Mouse (Mus musculus) adrenal gland, postnatal 36 days (tissue): ENCODE results near the gene Rps10. TPM values are rescaled to one million over a fixed set of nuclear protein-coding genes. Genes with fewer than 3 reads are reported as not detected.
A peak's percentile ranks its signal among the peaks of the same experiment; 100 is the strongest.
"Not testable (repeated sequence)": the region's sequence is repeated elsewhere in the genome, so short reads cannot be mapped to it uniquely, and the experiment has no call there.

Source experiments
- DNase-seq, 2 experiments: peaks; one replicate each; pipeline ENCODE4 v3.0.0; 2021; ENCODE audit warnings: mixed read lengths in 1 of 2
- total RNA-seq, 2 experiments: library from RNA; stranded (reverse); gene quantifications; 2 replicates each; pipeline ENCODE4 v1.2.3; 2021

The Rps10 gene
- total RNA-seq, 2 experiments from 2014 or later, result 945 to 1,005 TPM

- no peak for DNase-seq
These were observed 8.1 kb upstream of the Rps10 start for GRCm38 (mm10) chr17:27644572-27644971.

- DNase-seq, result no peak
These were observed 7.3 kb upstream of the Rps10 start for GRCm38 (mm10) chr17:27643756-27644155.

GRCm38 (mm10) chr17:27643101-27643500 is 6.6 kb upstream of the Rps10 start:
- no peak for DNase-seq

GRCm38 (mm10) chr17:27642491-27643062 is 6.1 kb upstream of the Rps10 start:
- peak; percentile 67 to 77 for DNase-seq

GRCm38 (mm10) chr17:27639851-27640250 is 3.4 kb upstream of the Rps10 start:
- not testable (repeated sequence) for DNase-seq

- no peak for DNase-seq
These were observed 2.5 kb upstream of the Rps10 start for GRCm38 (mm10) chr17:27638921-27639332.

GRCm38 (mm10) chr17:27637333-27637732 is 864 bp upstream of the Rps10 start:
- peak; percentile 47 for DNase-seq

- DNase-seq, result not testable (repeated sequence)
These were observed 930 bp downstream of the Rps10 start for GRCm38 (mm10) chr17:27635575-27635903.

GRCm38 (mm10) chr17:27634871-27635574 is 1.4 kb downstream of the Rps10 start, which contains the start of gene RPS10-NUDT3:
Gene RPS10-NUDT3 (minus strand): TSS chr17:27635222.
- peak; percentile 91 to 94 for DNase-seq

- peak; percentile 86 to 92 for DNase-seq
These were observed 7.0 kb downstream of the Rps10 start for GRCm38 (mm10) chr17:27629249-27630020.

- no peak for DNase-seq
These were observed 8.1 kb downstream of the Rps10 start for GRCm38 (mm10) chr17:27628376-27628775.

- DNase-seq, result no peak
These were observed 9.0 kb downstream of the Rps10 start for GRCm38 (mm10) chr17:27627451-27627850.

GRCm38 (mm10) chr17:27626681-27627080 is 9.8 kb downstream of the Rps10 start:
- no peak for DNase-seq

- no peak for DNase-seq
These were observed 10.8 kb downstream of the Rps10 start for GRCm38 (mm10) chr17:27625455-27626251.

- DNase-seq, result peak; percentile 91 to 93
These were observed 12.8 kb downstream of the Rps10 start, which contains the start of gene Nudt3 for GRCm38 (mm10) chr17:27623360-27624326. Gene Nudt3 (minus strand): TSS chr17:27623495.

- peak; percentile 60 to 79 for DNase-seq
These were observed 13.7 kb downstream of the Rps10 start for GRCm38 (mm10) chr17:27622611-27623359.

GRCm38 (mm10) chr17:27621705-27622531 is 14.6 kb downstream of the Rps10 start:
- no peak for DNase-seq

- no peak for DNase-seq
These were observed 15.3 kb downstream of the Rps10 start for GRCm38 (mm10) chr17:27621161-27621560.

GRCm38 (mm10) chr17:27615388-27615787 is 21.1 kb downstream of the Rps10 start:
- DNase-seq, result no peak
